Mouse (Mus musculus) G1E-ER4 (cell line): ENCODE measurements around the gene Gm17571. TPM values are rescaled to one million over a fixed set of nuclear protein-coding genes. Genes with fewer than 3 reads are reported as not detected.

Experiments used
- GATA1 ChIP-seq: IDR thresholded peaks from one replicate; pipeline ENCODE4 v1.8.0; 2012; ENCODE audit warnings: low read length, inconsistent platforms
- polyA plus RNA-seq: library from polyadenylated mRNA; stranded (reverse); fragments of >175 nt; gene quantifications from 2 replicates; pipeline ENCODE4 v1.2.3, GENCODE M21; 2012

Gm17571 gene
- polyA plus RNA-seq, 1 experiment, result not detected

DNA sequence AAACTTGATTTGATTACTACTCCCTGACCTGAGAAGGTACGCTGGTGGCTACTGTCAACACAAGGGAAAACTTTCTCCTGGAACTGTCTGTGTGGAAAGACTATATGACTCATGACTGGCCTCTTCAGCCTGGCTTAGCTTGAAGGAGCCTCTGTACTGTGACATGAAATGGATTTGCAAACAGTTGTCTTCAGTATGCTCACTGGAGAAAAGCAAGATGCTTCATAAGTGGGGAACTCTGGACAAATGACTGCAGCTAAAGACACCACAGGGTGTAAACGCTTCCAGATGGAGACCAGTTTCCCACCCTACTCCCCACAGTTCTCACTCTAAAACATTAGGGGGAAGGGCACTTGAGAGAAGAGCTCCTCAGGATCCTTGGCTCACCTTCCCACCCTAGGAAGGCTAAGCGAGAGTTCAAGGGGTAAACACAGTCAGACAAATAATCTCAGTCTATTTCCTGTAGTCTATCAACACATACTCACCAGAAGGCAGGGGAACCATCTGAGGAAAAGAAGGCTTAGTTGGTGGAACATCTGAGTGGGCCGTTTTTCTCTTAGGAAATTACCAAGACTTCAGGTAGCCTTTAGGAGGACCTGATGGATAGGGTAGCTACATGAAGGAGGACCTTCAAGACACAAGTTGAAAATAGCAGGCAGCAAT, 18.9 kb upstream of the Gm17571 start:
- no peak for TF ChIP-seq GATA1

- TF ChIP-seq GATA1, result no peak
These were observed 14.4 kb upstream of the Gm17571 start for GRCm38 (mm10) chr9:13460926-13461325.

GRCm38 (mm10) chr9:13460012-13460411, 13.5 kb upstream of the Gm17571 start:
- TF ChIP-seq GATA1, result no peak

GRCm38 (mm10) chr9:13459371-13459770, 12.8 kb upstream of the Gm17571 start:
- TF ChIP-seq GATA1, result no peak

DNA sequence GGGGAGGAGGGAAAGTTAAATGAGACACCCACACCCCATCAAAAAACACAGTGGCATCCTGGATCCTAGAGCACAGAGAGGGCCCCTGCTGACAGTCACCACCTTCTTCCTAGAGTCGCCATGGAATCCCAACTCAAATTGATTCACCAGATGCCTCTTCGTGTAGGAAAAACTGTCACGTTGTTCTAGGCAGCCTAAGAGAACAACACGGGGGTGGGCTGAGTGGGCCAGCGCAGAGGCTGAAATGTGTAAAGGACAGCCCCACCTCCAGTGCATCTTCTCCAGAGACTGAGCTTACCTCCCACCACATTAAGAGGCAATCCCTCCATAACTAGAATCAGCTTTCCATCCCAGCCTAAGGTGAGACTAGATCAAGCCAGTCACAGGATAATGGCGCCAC, 11.2 kb upstream of the Gm17571 start:
- TF ChIP-seq GATA1, result no peak

DNA sequence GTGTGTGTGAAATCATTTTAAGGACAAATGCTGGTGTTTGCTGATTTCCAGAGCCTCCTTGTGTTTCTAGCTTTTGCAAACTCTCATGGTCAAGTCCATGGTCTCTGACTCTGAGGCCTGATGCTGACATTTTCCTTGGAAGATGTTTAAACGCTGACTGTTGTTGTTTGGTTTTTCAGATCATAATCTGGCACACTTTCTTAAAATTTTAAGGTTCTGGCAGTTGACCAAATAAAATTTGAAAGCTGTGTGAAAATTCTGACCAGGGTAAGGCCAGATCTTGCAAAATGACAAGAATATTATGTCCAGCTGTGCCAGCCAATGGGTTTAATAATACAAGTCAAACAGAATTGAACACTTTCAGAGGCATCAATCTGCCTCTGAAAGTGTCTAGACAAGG, 8.7 kb upstream of the Gm17571 start:
- TF ChIP-seq GATA1, result no peak

DNA sequence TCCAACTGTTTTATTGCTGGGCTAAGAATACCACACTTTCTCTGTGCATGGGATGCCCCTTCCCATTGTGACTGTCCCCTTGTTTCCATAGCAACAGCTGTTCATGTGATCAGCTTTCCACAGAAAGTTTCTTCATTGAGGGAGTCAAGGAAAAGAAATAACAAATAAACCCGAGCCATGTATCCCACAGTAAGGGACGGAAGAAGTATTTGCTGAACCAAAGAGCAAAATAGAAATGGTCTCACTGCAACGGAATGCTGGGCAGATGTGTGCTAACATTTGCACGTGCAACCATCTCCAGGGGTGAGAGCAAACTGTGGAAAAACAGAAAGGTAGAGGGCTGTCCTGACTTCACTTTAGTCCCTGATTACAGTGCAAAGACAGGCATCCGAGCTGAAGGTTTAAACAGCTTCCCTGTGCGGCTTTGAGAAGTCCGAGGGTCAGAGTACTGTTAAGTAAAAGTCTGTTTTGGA, 8.1 kb upstream of the Gm17571 start:
- no peak for TF ChIP-seq GATA1

DNA sequence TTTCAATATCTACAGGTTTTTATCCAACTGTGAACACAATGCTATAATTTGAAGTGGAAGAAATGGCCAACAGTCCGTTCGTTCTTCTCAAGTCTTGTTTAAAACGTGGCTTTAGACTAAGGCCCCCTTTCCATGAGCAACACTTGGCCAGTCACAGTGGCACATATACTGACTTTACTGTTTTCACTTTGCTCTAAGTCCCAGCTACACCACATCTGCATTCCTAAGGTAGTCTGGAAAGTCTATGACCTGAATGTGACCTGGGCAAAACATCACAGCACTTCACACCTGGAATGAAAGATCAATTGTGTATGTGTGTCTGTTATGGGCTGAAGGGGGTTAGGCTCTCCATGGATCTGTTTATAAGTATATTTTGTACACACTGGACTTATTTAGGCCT, 2.2 kb upstream of the Gm17571 start:
- no peak for TF ChIP-seq GATA1

GRCm38 (mm10) chr9:13446236-13446635, 317 bp downstream of the Gm17571 start:
- no peak for TF ChIP-seq GATA1

DNA sequence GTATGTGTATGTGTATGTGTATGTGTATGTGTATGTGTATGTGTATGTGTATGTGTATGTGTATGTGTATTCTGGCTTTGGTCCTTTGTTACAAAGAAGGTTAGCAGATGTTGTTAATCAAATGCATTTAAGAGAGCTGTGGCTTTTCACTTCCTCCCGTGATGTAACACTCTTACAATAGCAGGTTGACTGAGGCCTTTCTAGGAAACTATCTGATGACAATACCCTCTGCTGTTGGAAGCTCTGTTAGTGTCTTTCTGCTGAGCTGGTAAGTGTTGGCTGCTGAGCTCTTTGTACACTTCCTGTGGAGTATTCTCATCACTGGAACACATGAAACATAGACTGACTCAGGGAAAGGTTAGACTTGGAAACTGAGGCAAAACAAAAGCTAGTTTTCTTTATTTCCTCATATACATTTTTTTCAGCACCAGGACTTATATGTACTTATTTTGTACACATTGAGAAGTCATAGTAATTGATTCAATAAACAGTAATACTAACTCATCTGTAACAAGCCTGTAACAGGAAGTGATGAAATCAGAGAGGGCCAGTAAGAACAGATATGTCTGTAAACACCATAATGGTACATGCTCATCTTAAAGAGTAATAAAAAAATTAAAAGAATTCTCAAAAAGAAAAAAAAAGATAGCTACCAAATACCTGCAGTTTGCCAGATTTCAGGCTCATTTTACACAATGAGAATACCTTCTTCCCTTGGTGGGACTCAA, 2.9 kb downstream of the Gm17571 start:
- no peak for TF ChIP-seq GATA1

DNA sequence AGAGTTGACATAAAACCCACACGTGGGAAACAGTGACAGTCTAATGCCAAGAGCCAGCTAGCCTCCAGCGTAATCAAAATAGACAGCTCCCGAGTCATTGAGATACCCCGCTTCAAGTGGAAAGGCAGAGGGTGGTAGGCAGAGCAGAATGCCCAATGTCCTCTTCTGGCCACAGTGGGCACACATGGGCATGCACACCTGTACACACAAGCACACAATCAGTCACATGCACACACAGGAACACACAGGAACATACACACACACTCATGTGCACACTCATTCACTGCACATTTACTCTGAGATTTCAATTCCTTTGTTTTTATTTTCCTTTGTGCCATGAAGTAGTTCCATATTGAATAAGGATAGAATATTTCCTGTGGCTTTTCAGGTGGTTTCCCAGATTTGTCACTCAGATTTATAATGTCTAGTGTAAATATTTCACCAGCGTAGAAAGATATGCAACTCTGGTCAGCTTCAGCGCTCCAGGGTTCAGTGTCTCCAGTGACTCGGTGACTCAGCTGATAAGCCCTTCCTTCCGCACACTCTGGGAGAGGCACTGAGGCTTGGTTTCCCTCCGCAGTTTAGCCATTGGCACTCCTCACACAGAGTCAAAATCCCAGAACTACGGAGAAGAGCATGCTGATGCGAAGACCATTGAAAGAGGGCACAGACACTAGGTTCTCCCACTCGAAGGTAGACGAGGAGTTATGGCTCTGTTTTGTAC, 4.4 kb downstream of the Gm17571 start:
- TF ChIP-seq GATA1, result no peak

GRCm38 (mm10) chr9:13440911-13441310, 5.6 kb downstream of the Gm17571 start:
- no peak for TF ChIP-seq GATA1

- TF ChIP-seq GATA1, result no peak
These were observed 13.0 kb downstream of the Gm17571 start for GRCm38 (mm10) chr9:13433501-13434090.

GRCm38 (mm10) chr9:13431646-13432045, 14.9 kb downstream of the Gm17571 start:
- TF ChIP-seq GATA1, result no peak

- TF ChIP-seq GATA1, result no peak
These were observed 15.8 kb downstream of the Gm17571 start for GRCm38 (mm10) chr9:13430744-13431143.

DNA sequence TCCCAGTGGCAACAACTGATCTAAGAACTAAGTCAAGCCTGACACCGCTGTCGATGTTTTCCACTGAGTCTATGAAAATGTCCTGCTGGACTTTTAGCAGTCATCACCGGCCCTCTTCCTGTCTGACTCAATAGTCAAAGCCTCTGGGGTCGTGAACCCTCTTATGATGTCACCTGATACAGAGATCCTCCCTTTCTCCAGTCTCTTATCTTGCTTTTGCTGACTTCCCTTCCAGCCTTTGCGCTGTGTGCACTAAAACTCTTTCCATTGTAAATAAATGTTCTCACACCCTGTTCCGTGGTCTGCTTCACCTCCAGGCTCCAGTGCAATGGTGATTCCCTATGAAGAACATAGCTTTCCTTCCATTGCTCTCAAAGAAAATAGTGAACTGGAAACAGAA, 16.3 kb downstream of the Gm17571 start:
- no peak for TF ChIP-seq GATA1
